Mouse (Mus musculus) forebrain, embryonic 10.5 days (tissue): ENCODE measurements at regions not wholly inside any gene's neighbourhood (a gene's known extent, or its start where the extent isn't known, plus 50 kb on each side); places are given as distances from the start of the nearest gene placed in this dataset.

Experiments
- DNase-seq: peaks from one replicate; pipeline ENCODE4 v3.0.0-alpha.2; 2017; ENCODE audit warnings: low spot score; ENCODE audit errors: extremely low spot score
- H3K27ac ChIP-seq: fragments of 300-500 bp; sonication (generic); 2 replicates; pipeline ENCODE4 v1.5.1; 2016; ENCODE audit warnings: mild to moderate bottlenecking
- H3K27me3 ChIP-seq: fragments of 300-500 bp; sonication (generic); 2 replicates; pipeline ENCODE4 v1.6.1; 2016; ENCODE audit warnings: mild to moderate bottlenecking; ENCODE audit not compliant: poor library complexity, severe bottlenecking
- H3K36me3 ChIP-seq: fragments of 300-500 bp; sonication (generic); replicated peaks from 2 replicates; pipeline ENCODE4 v1.6.1; 2016; ENCODE audit warnings: mild to moderate bottlenecking, moderate library complexity
- H3K4me1 ChIP-seq: fragments of 300-500 bp; sonication (generic); 2 replicates; pipeline ENCODE4 v1.6.1; 2016
- H3K4me3 ChIP-seq: fragments of 300-500 bp; sonication (generic); 2 replicates; pipeline ENCODE4 v1.5.1; 2016; ENCODE audit warnings: mild to moderate bottlenecking, moderate library complexity
- H3K9me3 ChIP-seq: fragments of 300-500 bp; sonication (generic); 2 replicates; pipeline ENCODE4 v1.6.1; 2016; ENCODE audit warnings: mild to moderate bottlenecking, moderate library complexity
- WGBS: fragments of 180-500 bp; shearing (Covaris S2); methylation state at CpG from one replicate; pipeline ENCODE4 v1.1.7; 2016; 5-methylcytosine and 5-hydroxymethylcytosine counted together

- Histone ChIP-seq H3K27ac (no peak overlapping the region), H3K4me1 (no peaks in the 10 kb centered on the region), H3K9me3 (no peaks in the 10 kb centered on the region), H3K27me3 (no peaks in the 10 kb centered on the region), H3K36me3 (no peaks in the 10 kb centered on the region), H3K4me3 (no peak overlapping the region)
- DNase-seq, result no peak
- WGBS, result 100% methylated on average over 1 of the region's 1 CpGs
These were observed 841.6 kb upstream of the Adam24 start for GRCm38 (mm10) chr8:39833251-39833650.

GRCm38 (mm10) chr8:39846854-39847253 lies 828.0 kb upstream of the Adam24 start:
- H3K27me3 ChIP-seq, result no peaks in the 10 kb centered on the region
- H3K36me3 ChIP-seq, result no peaks in the 10 kb centered on the region
- DNase-seq, result no peak
- no peaks in the 10 kb centered on the region for H3K4me1 ChIP-seq
- no peak overlapping the region for H3K27ac ChIP-seq
- no peak overlapping the region for H3K4me3 ChIP-seq
- H3K9me3 ChIP-seq, result no peaks in the 10 kb centered on the region
- 93% methylated on average over 2 of the region's 2 CpGs for WGBS

- Histone ChIP-seq H3K9me3 (no peaks in the 10 kb centered on the region), H3K27me3 (no peaks in the 10 kb centered on the region), H3K36me3 (no peaks in the 10 kb centered on the region), H3K4me1 (no peaks in the 10 kb centered on the region), H3K4me3 (no peak overlapping the region), H3K27ac (no peak overlapping the region)
- no peak for DNase-seq
- 95% methylated on average over 2 of the region's 2 CpGs for WGBS
These were observed 812.3 kb upstream of the Adam24 start for GRCm38 (mm10) chr8:39862544-39862943.

GRCm38 (mm10) chr8:39902251-39902650 lies 772.6 kb upstream of the Adam24 start:
- WGBS, result 92% methylated on average over 1 of the region's 1 CpGs
- Histone ChIP-seq H3K4me3 (no peak overlapping the region), H3K9me3 (no peaks in the 10 kb centered on the region), H3K27me3 (no peaks in the 10 kb centered on the region), H3K36me3 (no peaks in the 10 kb centered on the region), H3K4me1 (no peaks in the 10 kb centered on the region), H3K27ac (no peak overlapping the region)
- no peak for DNase-seq

GRCm38 (mm10) chr8:39912926-39913325 lies 762.0 kb upstream of the Adam24 start:
- DNase-seq, result no peak

GRCm38 (mm10) chr8:39921336-39921735 lies 753.5 kb upstream of the Adam24 start:
- WGBS, result 80% methylated on average over 2 of the region's 2 CpGs

More at GRCm38 (mm10) chr8:39912926-39913325, 762.0 kb upstream of the Adam24 start:
- no peaks in the 10 kb centered on the region for H3K4me1 ChIP-seq
- H3K27me3 ChIP-seq, result no peaks in the 10 kb centered on the region
- no peak overlapping the region for H3K27ac ChIP-seq
- H3K36me3 ChIP-seq, result no peaks in the 10 kb centered on the region
- 82% methylated on average over 2 of the region's 2 CpGs for WGBS
- no peak overlapping the region for H3K4me3 ChIP-seq
- H3K9me3 ChIP-seq, result no peaks in the 10 kb centered on the region

GRCm38 (mm10) chr8:39923741-39924140 lies 751.1 kb upstream of the Adam24 start:
- no peaks in the 10 kb centered on the region for H3K36me3 ChIP-seq
- no peak overlapping the region for H3K4me3 ChIP-seq
- WGBS, result 51% methylated on average over 2 of the region's 2 CpGs
- DNase-seq, result no peak
- H3K4me1 ChIP-seq, result no peaks in the 10 kb centered on the region
- H3K27me3 ChIP-seq, result no peaks in the 10 kb centered on the region
- no peaks in the 10 kb centered on the region for H3K9me3 ChIP-seq
- H3K27ac ChIP-seq, result no peak overlapping the region

More at GRCm38 (mm10) chr8:39921336-39921735, 753.5 kb upstream of the Adam24 start:
- Histone ChIP-seq H3K9me3 (no peaks in the 10 kb centered on the region), H3K36me3 (no peaks in the 10 kb centered on the region), H3K27ac (no peak overlapping the region), H3K4me3 (no peak overlapping the region), H3K27me3 (no peaks in the 10 kb centered on the region), H3K4me1 (no peaks in the 10 kb centered on the region)
- no peak for DNase-seq

GRCm38 (mm10) chr8:39950178-39950896 lies 724.5 kb upstream of the Adam24 start:
- H3K4me1 ChIP-seq, result no peaks in the 10 kb centered on the region
- H3K9me3 ChIP-seq, result no peaks in the 10 kb centered on the region
- no peak overlapping the region for H3K27ac ChIP-seq
- H3K4me3 ChIP-seq, result no peak overlapping the region
- no peaks in the 10 kb centered on the region for H3K36me3 ChIP-seq
- DNase-seq, result no peak
- WGBS, result 75% methylated on average over 6 of the region's 6 CpGs
- H3K27me3 ChIP-seq, result no peaks in the 10 kb centered on the region

- DNase-seq, result no peak
- WGBS, result 58% methylated on average over 5 of the region's 5 CpGs
- H3K36me3 ChIP-seq, result no peaks in the 10 kb centered on the region
- H3K9me3 ChIP-seq, result no peaks in the 10 kb centered on the region
- no peak overlapping the region for H3K4me3 ChIP-seq
- H3K27me3 ChIP-seq, result no peaks in the 10 kb centered on the region
- no peak overlapping the region for H3K27ac ChIP-seq
- H3K4me1 ChIP-seq, result no peaks in the 10 kb centered on the region
These were observed 720.4 kb upstream of the Adam24 start for GRCm38 (mm10) chr8:39954497-39954896.

- WGBS, result 42% methylated on average over 4 of the region's 4 CpGs
- Histone ChIP-seq H3K4me3 (no peak overlapping the region), H3K27me3 (no peaks in the 10 kb centered on the region), H3K36me3 (no peaks in the 10 kb centered on the region), H3K27ac (no peak overlapping the region), H3K9me3 (no peaks in the 10 kb centered on the region), H3K4me1 (no peaks in the 10 kb centered on the region)
- DNase-seq, result no peak
These were observed 720.0 kb upstream of the Adam24 start for GRCm38 (mm10) chr8:39954924-39955323.

GRCm38 (mm10) chr8:40005207-40005837 lies 669.6 kb upstream of the Adam24 start:
- Histone ChIP-seq H3K4me3 (no peak overlapping the region), H3K36me3 (no peaks in the 10 kb centered on the region), H3K9me3 (no peaks in the 10 kb centered on the region), H3K27me3 (no peaks in the 10 kb centered on the region), H3K4me1 (no peaks in the 10 kb centered on the region), H3K27ac (no peak overlapping the region)
- no peak for DNase-seq
- WGBS, result 91% methylated on average over 1 of the region's 1 CpGs

GRCm38 (mm10) chr8:40019281-40019943 lies 655.5 kb upstream of the Adam24 start:
- Histone ChIP-seq H3K4me3 (no peak overlapping the region), H3K9me3 (no peaks in the 10 kb centered on the region)
- WGBS, result 93% methylated on average over 5 of the region's 5 CpGs

GRCm38 (mm10) chr8:40064145-40064544 lies 610.7 kb upstream of the Adam24 start:
- Histone ChIP-seq H3K9me3 (no peaks in the 10 kb centered on the region), H3K4me3 (no peak overlapping the region), H3K4me1 (no peaks in the 10 kb centered on the region; the same call in 1 of the 2 replicates), H3K27me3 (no peaks in the 10 kb centered on the region), H3K27ac (no peak overlapping the region), H3K36me3 (no peaks in the 10 kb centered on the region)
- DNase-seq, result no peak

More at GRCm38 (mm10) chr8:40019281-40019943, 655.5 kb upstream of the Adam24 start:
- Histone ChIP-seq H3K27ac (no peak overlapping the region), H3K36me3 (no peaks in the 10 kb centered on the region), H3K27me3 (no peaks in the 10 kb centered on the region), H3K4me1 (no peaks in the 10 kb centered on the region)
- no peak for DNase-seq
